Mouse (Mus musculus): Measurements from ENCODE around the gene Sav1. TPM values are rescaled to one million over a fixed set of nuclear protein-coding genes. Genes with fewer than 3 reads are reported as not detected.

Gene Sav1
- total and polyA plus RNA-seq, 2 experiments from 2014 or later: 4.0 to 35.5 TPM

- peak; percentile 76 for TF ChIP-seq CTCF (IDR thresholded peaks at IDR 0.05; ENCODE audit: low read depth)
- no peak for TF ChIP-seq EP300 (IDR thresholded peaks at IDR 0.05; ENCODE audit: low read depth)
- Histone ChIP-seq H3K27me3 (ENCODE audit: control insufficient read depth, insufficient read depth, low read length) (no peaks in the 10 kb centered on the region), H3K4me2 (ENCODE audit: low read depth, low read length) (no peak overlapping the region), H3K9me3 (replicated peaks; ENCODE audit: control insufficient read depth, low read length) (no peaks in the 10 kb centered on the region), H3K27ac (ENCODE audit: low read depth) (no peak overlapping the region), H3K4me1 (ENCODE audit: control insufficient read depth, insufficient read depth) (peaks cover 16% of the 10 kb centered on the region), H3K9ac (replicated peaks; ENCODE audit: low read depth, low read length) (no peak overlapping the region), H3K36me3 (replicated peaks; ENCODE audit: control insufficient read depth, insufficient read depth, low read length) (peaks cover 59% of the 10 kb centered on the region), H3K4me3 (ENCODE audit: low read depth, low read length) (no peak overlapping the region)
- DNase-seq (ENCODE audit: low spot score): peak; percentile 27
- peak; percentile 28; the same call in 1 of the 2 replicates for ATAC-seq (ENCODE audit: insufficient read depth, low read depth)
- 52% methylated on average over 4 of the region's 4 CpGs for WGBS
These were observed 24.3 kb downstream of the Sav1 start for GRCm38 (mm10) chr12:69962468-69962867.

- no peaks in the 10 kb centered on the region for H3K27me3 ChIP-seq (ENCODE audit: control insufficient read depth, insufficient read depth, low read length)
- no peaks in the 10 kb centered on the region for H3K4me1 ChIP-seq (ENCODE audit: control insufficient read depth, insufficient read depth)
- ATAC-seq (ENCODE audit: insufficient read depth, low read depth) (no peak), DNase-seq (ENCODE audit: low spot score) (no peak)
- H3K9ac ChIP-seq (replicated peaks; ENCODE audit: low read depth, low read length): no peak overlapping the region
- H3K27ac ChIP-seq (ENCODE audit: low read depth): no peak overlapping the region
- TF ChIP-seq EP300 (IDR thresholded peaks at IDR 0.05; ENCODE audit: low read depth): no peak
- no peak for TF ChIP-seq CTCF (IDR thresholded peaks at IDR 0.05; ENCODE audit: low read depth)
- no peaks in the 10 kb centered on the region for H3K9me3 ChIP-seq (replicated peaks; ENCODE audit: control insufficient read depth, low read length)
- no peak overlapping the region for H3K4me3 ChIP-seq (ENCODE audit: low read depth, low read length)
- no peak overlapping the region for H3K4me2 ChIP-seq (ENCODE audit: low read depth, low read length)
- peaks cover 37% of the 10 kb centered on the region for H3K36me3 ChIP-seq (replicated peaks; ENCODE audit: control insufficient read depth, insufficient read depth, low read length)
- 76% methylated on average over 2 of the region's 2 CpGs for WGBS
These were observed 29.4 kb downstream of the Sav1 start for GRCm38 (mm10) chr12:69957378-69957777.

DNA sequence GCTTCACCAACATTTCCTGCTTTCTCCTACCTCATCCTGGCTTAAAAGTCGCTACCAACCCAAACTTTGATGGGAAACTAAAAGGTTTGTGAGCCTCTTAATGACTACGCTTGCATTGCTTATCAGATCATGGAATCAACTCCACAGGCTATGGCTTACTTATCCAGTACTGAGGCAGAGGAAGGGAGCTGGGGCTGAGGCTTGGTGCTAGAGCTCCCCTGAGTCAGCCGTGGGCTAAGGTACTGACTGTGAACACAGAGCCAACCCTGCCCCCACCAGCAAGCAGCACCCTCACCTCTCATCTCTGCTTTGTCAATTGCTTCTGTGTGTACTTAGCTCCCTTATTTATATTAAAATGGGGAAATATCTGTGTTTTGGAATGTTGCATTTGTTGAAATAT is 39.3 kb downstream of the Sav1 start:
- H3K27ac ChIP-seq (ENCODE audit: low read depth): no peak overlapping the region
- H3K9me3 ChIP-seq (replicated peaks; ENCODE audit: control insufficient read depth, low read length): no peaks in the 10 kb centered on the region
- DNase-seq (ENCODE audit: low spot score): no peak
- TF ChIP-seq CTCF (IDR thresholded peaks at IDR 0.05; ENCODE audit: low read depth) (no peak), EP300 (IDR thresholded peaks at IDR 0.05; ENCODE audit: low read depth) (no peak)
- H3K27me3 ChIP-seq (ENCODE audit: control insufficient read depth, insufficient read depth, low read length): no peaks in the 10 kb centered on the region
- 61% methylated on average over 3 of the region's 3 CpGs for WGBS
- H3K4me1 ChIP-seq (ENCODE audit: control insufficient read depth, insufficient read depth): peaks cover 5% of the 10 kb centered on the region; the same call in 1 of the 2 replicates
- no peak overlapping the region for H3K4me3 ChIP-seq (ENCODE audit: low read depth, low read length)
- no peak for ATAC-seq (ENCODE audit: insufficient read depth, low read depth)
- H3K4me2 ChIP-seq (ENCODE audit: low read depth, low read length): no peak overlapping the region
- no peak overlapping the region for H3K9ac ChIP-seq (replicated peaks; ENCODE audit: low read depth, low read length)
- H3K36me3 ChIP-seq (replicated peaks; ENCODE audit: control insufficient read depth, insufficient read depth, low read length): no peaks in the 10 kb centered on the region

GRCm38 (mm10) chr12:69945861-69946260 is 40.9 kb downstream of the Sav1 start:
- Histone ChIP-seq H3K4me1 (ENCODE audit: control insufficient read depth, insufficient read depth) (peaks cover 10% of the 10 kb centered on the region), H3K27me3 (ENCODE audit: control insufficient read depth, insufficient read depth, low read length) (no peaks in the 10 kb centered on the region), H3K4me2 (ENCODE audit: low read depth, low read length) (no peak overlapping the region), H3K27ac (ENCODE audit: low read depth) (no peak overlapping the region), H3K36me3 (replicated peaks; ENCODE audit: control insufficient read depth, insufficient read depth, low read length) (no peaks in the 10 kb centered on the region), H3K9ac (replicated peaks; ENCODE audit: low read depth, low read length) (no peak overlapping the region), H3K9me3 (replicated peaks; ENCODE audit: control insufficient read depth, low read length) (no peaks in the 10 kb centered on the region), H3K4me3 (ENCODE audit: low read depth, low read length) (no peak overlapping the region)
- TF ChIP-seq EP300 (IDR thresholded peaks at IDR 0.05; ENCODE audit: low read depth): no peak
- WGBS: 89% methylated on average over 5 of the region's 5 CpGs
- no peak for DNase-seq (ENCODE audit: low spot score)
- no peak for ATAC-seq (ENCODE audit: insufficient read depth, low read depth)

- 37% methylated on average over 1 of the region's 1 CpGs for WGBS
- DNase-seq (ENCODE audit: low spot score) (no peak), ATAC-seq (ENCODE audit: insufficient read depth, low read depth) (no peak)
- H3K27ac ChIP-seq (ENCODE audit: low read depth): no peak overlapping the region
- peaks cover 6% of the 10 kb centered on the region; the same call in 1 of the 2 replicates for H3K36me3 ChIP-seq (replicated peaks; ENCODE audit: control insufficient read depth, insufficient read depth, low read length)
- H3K4me2 ChIP-seq (ENCODE audit: low read depth, low read length): no peak overlapping the region
- no peak overlapping the region for H3K4me3 ChIP-seq (ENCODE audit: low read depth, low read length)
- no peaks in the 10 kb centered on the region for H3K9me3 ChIP-seq (replicated peaks; ENCODE audit: control insufficient read depth, low read length)
- H3K9ac ChIP-seq (replicated peaks; ENCODE audit: low read depth, low read length): no peak overlapping the region
- no peaks in the 10 kb centered on the region for H3K27me3 ChIP-seq (ENCODE audit: control insufficient read depth, insufficient read depth, low read length)
- H3K4me1 ChIP-seq (ENCODE audit: control insufficient read depth, insufficient read depth): peaks cover 7% of the 10 kb centered on the region
- TF ChIP-seq EP300 (IDR thresholded peaks at IDR 0.05; ENCODE audit: low read depth) (no peak), CTCF (IDR thresholded peaks at IDR 0.05; ENCODE audit: low read depth) (no peak)
These were observed 45.0 kb downstream of the Sav1 start for GRCm38 (mm10) chr12:69941655-69942329.

- no peak overlapping the region for H3K4me3 ChIP-seq (ENCODE audit: low read depth, low read length)
- H3K9ac ChIP-seq (replicated peaks; ENCODE audit: low read depth, low read length): no peak overlapping the region
- WGBS: 59% methylated on average over 2 of the region's 2 CpGs
- no peak for ATAC-seq (ENCODE audit: insufficient read depth, low read depth)
- H3K27me3 ChIP-seq (ENCODE audit: control insufficient read depth, insufficient read depth, low read length): no peaks in the 10 kb centered on the region
- TF ChIP-seq CTCF (IDR thresholded peaks at IDR 0.05; ENCODE audit: low read depth) (0 out of 2 replicates have a peak, but pooled peaks have one; percentile 0), EP300 (IDR thresholded peaks at IDR 0.05; ENCODE audit: low read depth) (no peak)
- no peak overlapping the region for H3K4me2 ChIP-seq (ENCODE audit: low read depth, low read length)
- H3K36me3 ChIP-seq (replicated peaks; ENCODE audit: control insufficient read depth, insufficient read depth, low read length): peaks cover 6% of the 10 kb centered on the region; the same call in 1 of the 2 replicates
- no peaks in the 10 kb centered on the region for H3K9me3 ChIP-seq (replicated peaks; ENCODE audit: control insufficient read depth, low read length)
- H3K4me1 ChIP-seq (ENCODE audit: control insufficient read depth, insufficient read depth): peaks cover 5% of the 10 kb centered on the region; the same call in 1 of the 2 replicates
- no peak for DNase-seq (ENCODE audit: low spot score)
- no peak overlapping the region for H3K27ac ChIP-seq (ENCODE audit: low read depth)
These were observed 47.5 kb downstream of the Sav1 start for GRCm38 (mm10) chr12:69939291-69939690.
